Mouse (Mus musculus) forebrain, embryonic 11.5 days (tissue): ENCODE measurements at regions not wholly inside any gene's neighbourhood (a gene's known extent, or its start where the extent isn't known, plus 50 kb on each side); places are given as distances from the start of the nearest gene placed in this dataset.

Source experiments
- ATAC-seq: fragments of 200-750 bp; cut with Nextera tagmentation; replicated peaks from 2 replicates; pipeline ENCODE4 v1.8.0; 2017; ENCODE audit warnings: moderate TSS enrichment; ENCODE audit not compliant: low FRiP score
- DNase-seq: peaks from one replicate; pipeline ENCODE4 v3.0.0-alpha.2; 2017; ENCODE audit warnings: low spot score
- H3K27ac ChIP-seq: fragments of 300-500 bp; sonication (generic); 2 replicates; pipeline ENCODE4 v1.5.1; 2014; ENCODE audit warnings: low read depth, low read length
- H3K27me3 ChIP-seq: fragments of 300-500 bp; sonication (generic); 2 replicates; pipeline ENCODE4 v1.6.1; 2014; ENCODE audit warnings: mild to moderate bottlenecking, low read length, mixed read lengths; ENCODE audit not compliant: control insufficient read depth, insufficient read depth
- H3K36me3 ChIP-seq: fragments of 300-500 bp; sonication (generic); 2 replicates; pipeline ENCODE4 v1.6.1; 2014; ENCODE audit warnings: mild to moderate bottlenecking, low read length, moderate library complexity, mixed read lengths; ENCODE audit not compliant: control insufficient read depth, insufficient read depth
- H3K4me1 ChIP-seq: fragments of 300-500 bp; sonication (generic); replicated peaks from 2 replicates; pipeline ENCODE4 v1.6.1; 2014; ENCODE audit warnings: low read length, mixed read lengths; ENCODE audit not compliant: control insufficient read depth, insufficient read depth
- H3K4me2 ChIP-seq: fragments of 300-500 bp; sonication (generic); 2 replicates; pipeline ENCODE4 v1.6.1; 2014; ENCODE audit warnings: low read depth, mild to moderate bottlenecking, low read length, moderate library complexity, mixed read lengths; ENCODE audit not compliant: severe bottlenecking
- H3K4me3 ChIP-seq: fragments of 300-500 bp; sonication (generic); 2 replicates; pipeline ENCODE4 v1.5.1; 2014; ENCODE audit warnings: low read depth, low read length
- H3K9ac ChIP-seq: fragments of 300-500 bp; sonication (generic); 2 replicates; pipeline ENCODE4 v1.6.1; 2014; ENCODE audit warnings: low read length
- H3K9me3 ChIP-seq: fragments of 300-500 bp; sonication (generic); 2 replicates; pipeline ENCODE4 v1.6.1; 2016; ENCODE audit warnings: low read length, mixed read lengths; ENCODE audit not compliant: control insufficient read depth
- WGBS: fragments of 180-500 bp; shearing (Covaris S2); extraction: QIAGEN DNeasy Blood & Tissue Kit; methylation state at CpG from one replicate; pipeline ENCODE4 v1.1.7; 2014; 5-methylcytosine and 5-hydroxymethylcytosine counted together

GRCm38 (mm10) chr1:137972620-137973350 is 202.7 kb downstream of the Ptprc start:
- H3K4me2 ChIP-seq: no peak overlapping the region
- H3K36me3 ChIP-seq: no peaks in the 10 kb centered on the region
- no peak for ATAC-seq
- no peak overlapping the region for H3K27ac ChIP-seq
- H3K9ac ChIP-seq: no peak overlapping the region
- no peak overlapping the region for H3K4me3 ChIP-seq
- no peaks in the 10 kb centered on the region for H3K27me3 ChIP-seq
- H3K4me1 ChIP-seq: no peaks in the 10 kb centered on the region
- DNase-seq: no peak
- H3K9me3 ChIP-seq: no peaks in the 10 kb centered on the region
- WGBS: 82% methylated on average over 6 of the region's 6 CpGs

DNA sequence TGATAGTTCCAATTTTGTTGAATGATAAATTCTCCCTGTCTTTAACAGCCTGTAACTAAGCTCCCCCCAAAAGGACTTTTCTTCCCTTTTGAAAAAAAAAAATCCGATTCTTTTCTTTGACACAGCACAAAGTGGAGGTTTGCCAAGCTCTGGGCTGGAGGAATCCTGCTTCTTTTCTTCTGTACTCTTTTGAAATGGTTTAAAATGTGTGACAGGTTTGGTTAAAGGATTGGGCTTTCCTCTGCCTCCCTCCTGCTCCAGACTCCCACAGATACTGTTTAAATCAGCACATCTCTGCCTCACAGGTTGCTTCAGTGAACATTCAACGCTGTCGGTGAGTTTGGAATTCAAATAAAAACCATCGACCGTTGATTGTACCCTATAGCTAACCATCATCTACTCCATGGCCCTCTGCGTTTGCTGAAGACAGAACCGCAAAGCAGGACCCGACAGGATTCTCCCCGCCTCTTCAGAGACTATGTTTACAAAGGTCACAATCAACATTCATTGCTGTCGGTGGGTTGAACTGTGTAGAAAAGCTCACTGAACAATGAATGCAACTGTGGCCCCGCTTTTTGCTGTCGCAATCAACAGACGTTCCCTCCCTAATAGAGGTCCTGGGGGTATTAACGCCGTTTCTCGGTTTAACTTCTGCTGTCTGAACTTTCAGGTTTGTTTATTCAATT is 209.2 kb downstream of the Ptprc start:
- no peak for ATAC-seq
- H3K27ac ChIP-seq: no peak overlapping the region
- H3K4me2 ChIP-seq: no peak overlapping the region

GRCm38 (mm10) chr1:137963656-137964055 is 211.9 kb downstream of the Ptprc start:
- Histone ChIP-seq H3K27ac (no peak overlapping the region), H3K9me3 (no peaks in the 10 kb centered on the region), H3K9ac (no peak overlapping the region), H3K4me2 (no peak overlapping the region), H3K27me3 (no peaks in the 10 kb centered on the region), H3K4me3 (no peak overlapping the region), H3K4me1 (no peaks in the 10 kb centered on the region), H3K36me3 (no peaks in the 10 kb centered on the region; the same call in 1 of the 2 replicates)
- ATAC-seq (no peak), DNase-seq (no peak)
- WGBS: 87% methylated on average over 6 of the region's 6 CpGs

More for the DNA sequence above, 209.2 kb downstream of the Ptprc start:
- no peaks in the 10 kb centered on the region for H3K4me1 ChIP-seq
- no peaks in the 10 kb centered on the region for H3K27me3 ChIP-seq
- no peak for DNase-seq
- no peaks in the 10 kb centered on the region for H3K9me3 ChIP-seq
- no peaks in the 10 kb centered on the region; the same call in 1 of the 2 replicates for H3K36me3 ChIP-seq
- H3K4me3 ChIP-seq: no peak overlapping the region
- WGBS: 80% methylated on average over 16 of the region's 16 CpGs
- no peak overlapping the region for H3K9ac ChIP-seq

DNA sequence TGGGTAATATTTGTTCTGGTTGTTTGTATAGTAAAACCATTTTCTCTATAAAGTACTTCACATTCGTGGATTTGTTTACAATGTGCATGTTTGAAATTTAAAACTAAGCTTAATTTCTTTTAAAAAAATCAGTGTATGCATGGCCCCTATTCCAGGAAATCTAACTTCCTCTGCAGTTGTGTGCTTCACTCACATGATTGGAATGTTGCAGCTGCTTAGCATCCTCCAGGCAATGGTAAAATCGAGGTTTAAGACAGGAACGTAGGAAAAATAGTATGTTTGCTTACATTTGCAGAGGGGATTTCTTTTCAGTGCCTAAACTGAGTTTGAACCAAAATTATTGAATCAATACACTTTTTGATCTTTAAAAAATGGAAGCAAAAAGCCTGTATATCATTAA is 217.5 kb downstream of the Ptprc start:
- H3K4me3 ChIP-seq: no peak overlapping the region
- no peak overlapping the region for H3K27ac ChIP-seq
- H3K36me3 ChIP-seq: no peaks in the 10 kb centered on the region; the same call in 1 of the 2 replicates
- H3K27me3 ChIP-seq: no peaks in the 10 kb centered on the region
- DNase-seq: no peak
- H3K9ac ChIP-seq: no peak overlapping the region
- no peaks in the 10 kb centered on the region for H3K4me1 ChIP-seq
- WGBS: 88% methylated on average over 3 of the region's 3 CpGs
- no peak for ATAC-seq
- H3K4me2 ChIP-seq: no peak overlapping the region
- H3K9me3 ChIP-seq: no peaks in the 10 kb centered on the region

DNA sequence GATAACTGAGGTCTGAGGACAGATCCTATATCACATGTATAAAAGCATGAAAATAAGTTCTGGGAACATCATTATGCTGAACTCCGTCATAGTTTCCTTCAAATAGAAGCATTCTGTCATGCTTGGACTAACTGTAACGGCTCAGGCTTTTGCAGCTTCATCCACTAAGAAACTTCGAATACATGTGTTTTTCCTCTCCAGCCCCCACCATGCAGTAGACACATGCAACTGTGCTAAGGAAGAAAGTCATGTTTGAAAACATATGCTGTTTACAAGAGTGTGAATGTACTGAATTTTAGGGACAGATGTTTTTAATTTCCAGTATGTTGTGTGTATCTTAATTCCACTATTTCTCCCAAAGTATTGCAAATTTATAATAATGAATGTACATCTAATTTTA is 219.5 kb downstream of the Ptprc start:
- no peaks in the 10 kb centered on the region for H3K4me1 ChIP-seq
- no peak for DNase-seq
- H3K27me3 ChIP-seq: no peaks in the 10 kb centered on the region
- no peaks in the 10 kb centered on the region; the same call in 1 of the 2 replicates for H3K36me3 ChIP-seq
- no peak overlapping the region for H3K9ac ChIP-seq
- H3K9me3 ChIP-seq: no peaks in the 10 kb centered on the region
- 91% methylated on average over 3 of the region's 3 CpGs for WGBS
- no peak overlapping the region for H3K4me2 ChIP-seq
- ATAC-seq: no peak
- H3K27ac ChIP-seq: no peak overlapping the region
- no peak overlapping the region for H3K4me3 ChIP-seq

GRCm38 (mm10) chr1:137955139-137955538 is 220.4 kb downstream of the Ptprc start:
- Histone ChIP-seq H3K9ac (no peak overlapping the region), H3K4me1 (no peaks in the 10 kb centered on the region), H3K4me3 (no peak overlapping the region), H3K9me3 (no peaks in the 10 kb centered on the region), H3K27me3 (no peaks in the 10 kb centered on the region), H3K36me3 (no peaks in the 10 kb centered on the region; the same call in 1 of the 2 replicates), H3K27ac (no peak overlapping the region), H3K4me2 (no peak overlapping the region)
- DNase-seq (no peak), ATAC-seq (no peak)
- WGBS: 81% methylated on average over 2 of the region's 2 CpGs

- H3K9me3 ChIP-seq: no peaks in the 10 kb centered on the region
- H3K4me3 ChIP-seq: no peak overlapping the region
- H3K4me2 ChIP-seq: no peak overlapping the region
- H3K27me3 ChIP-seq: no peaks in the 10 kb centered on the region
- no peak overlapping the region for H3K27ac ChIP-seq
- no peak for DNase-seq
- 88% methylated on average over 1 of the region's 1 CpGs for WGBS
- no peak for ATAC-seq
- no peak overlapping the region for H3K9ac ChIP-seq
- H3K36me3 ChIP-seq: no peaks in the 10 kb centered on the region; the same call in 1 of the 2 replicates
- H3K4me1 ChIP-seq: no peaks in the 10 kb centered on the region
Observed at GRCm38 (mm10) chr1:137953369-137953768, 222.1 kb downstream of the Ptprc start.

- peak; percentile 50 for DNase-seq
- peak; percentile 58; the same call in 1 of the 2 replicates for ATAC-seq
Observed at GRCm38 (mm10) chr1:137952777-137953176, 222.7 kb downstream of the Ptprc start.

More at GRCm38 (mm10) chr1:137952777-137953176, 222.7 kb downstream of the Ptprc start:
- no peak overlapping the region for H3K9ac ChIP-seq
- no peaks in the 10 kb centered on the region for H3K9me3 ChIP-seq
- no peaks in the 10 kb centered on the region; the same call in 1 of the 2 replicates for H3K36me3 ChIP-seq
- no peaks in the 10 kb centered on the region for H3K27me3 ChIP-seq
- no peak overlapping the region for H3K4me2 ChIP-seq
- no peak overlapping the region for H3K4me3 ChIP-seq
- 60% methylated on average over 1 of the region's 1 CpGs for WGBS
- H3K27ac ChIP-seq: 0 out of 2 replicates have a peak overlapping the region, but pooled peaks have one; percentile 3
- H3K4me1 ChIP-seq: no peaks in the 10 kb centered on the region
